Mouse (Mus musculus): ENCODE measurements around the gene Xiap.
"Not testable (repeated sequence)": the region's sequence is repeated elsewhere in the genome, so short reads cannot be mapped to it uniquely, and the experiment has no call there.

Xiap gene

GRCm38 (mm10) chrX:42059282-42060068, at the start of gene Xiap:
Gene Xiap, plus strand, starts transcription at chrX:42059679.
- no peak for DNase-seq

GRCm38 (mm10) chrX:42012677-42013208, 46.7 kb upstream of the Xiap start:
- no peak for DNase-seq

- no peak for DNase-seq
Observed at GRCm38 (mm10) chrX:42013776-42014175, 45.7 kb upstream of the Xiap start.

GRCm38 (mm10) chrX:42014502-42014901, 45.0 kb upstream of the Xiap start:
- DNase-seq, result no peak

- DNase-seq, result no peak
Observed at GRCm38 (mm10) chrX:42018030-42018429, 41.4 kb upstream of the Xiap start.

- DNase-seq, result no peak
Observed at GRCm38 (mm10) chrX:42019441-42019840, 40.0 kb upstream of the Xiap start.

- DNase-seq, result not testable (repeated sequence)
Observed at GRCm38 (mm10) chrX:42025802-42026440, 33.6 kb upstream of the Xiap start.

- not testable (repeated sequence) for DNase-seq
Observed at GRCm38 (mm10) chrX:42026981-42027380, 32.5 kb upstream of the Xiap start.

GRCm38 (mm10) chrX:42033111-42033693, 26.3 kb upstream of the Xiap start:
- peak; percentile 15 to 39 for DNase-seq

GRCm38 (mm10) chrX:42033911-42034310, 25.6 kb upstream of the Xiap start:
- no peak for DNase-seq

GRCm38 (mm10) chrX:42039481-42039880, 20.0 kb upstream of the Xiap start:
- no peak for DNase-seq

GRCm38 (mm10) chrX:42044935-42045334, 14.5 kb upstream of the Xiap start:
- DNase-seq, result no peak

GRCm38 (mm10) chrX:42050652-42051643, 8.5 kb upstream of the Xiap start:
- no peak for DNase-seq

- DNase-seq, result no peak
Observed at GRCm38 (mm10) chrX:42057012-42057411, 2.5 kb upstream of the Xiap start.

- no peak for DNase-seq
Observed at GRCm38 (mm10) chrX:42057873-42058272, 1.6 kb upstream of the Xiap start.

GRCm38 (mm10) chrX:42063621-42064020, 4.1 kb downstream of the Xiap start:
- no peak for DNase-seq

GRCm38 (mm10) chrX:42065086-42065485, 5.6 kb downstream of the Xiap start:
- no peak for DNase-seq

- DNase-seq, result no peak
Observed at GRCm38 (mm10) chrX:42066771-42067170, 7.3 kb downstream of the Xiap start.

- DNase-seq, result peak; percentile 54 to 63
Observed at GRCm38 (mm10) chrX:42067791-42068200, 8.3 kb downstream of the Xiap start.

- DNase-seq, result peak; percentile 51 to 61
Observed at GRCm38 (mm10) chrX:42068201-42068874, 8.9 kb downstream of the Xiap start.

- no peak for DNase-seq
Observed at GRCm38 (mm10) chrX:42068875-42069257, 9.4 kb downstream of the Xiap start.

GRCm38 (mm10) chrX:42087731-42088130, 28.3 kb downstream of the Xiap start:
- DNase-seq, result no peak

Measured in thymus, adult 18-20 months (tissue).